Mouse (Mus musculus) induced T-regulatory cell, adult 2 months (primary cell): Measurements from ENCODE around the gene Hsd17b10.

Experiments
- DNase-seq: peaks from one replicate; pipeline ENCODE4 v3.0.0-alpha.2; 2012; ENCODE audit warnings: low read depth

Hsd17b10 gene

GRCm38 (mm10) chrX:152001737-152002710 lies at the start of gene Hsd17b10:
TSS of gene Hsd17b10 (plus strand) at chrX:152001845.
- peak; percentile 84 for DNase-seq

GRCm38 (mm10) chrX:151999006-151999710 lies 2.5 kb upstream of the Hsd17b10 start:
- no peak for DNase-seq

DNA sequence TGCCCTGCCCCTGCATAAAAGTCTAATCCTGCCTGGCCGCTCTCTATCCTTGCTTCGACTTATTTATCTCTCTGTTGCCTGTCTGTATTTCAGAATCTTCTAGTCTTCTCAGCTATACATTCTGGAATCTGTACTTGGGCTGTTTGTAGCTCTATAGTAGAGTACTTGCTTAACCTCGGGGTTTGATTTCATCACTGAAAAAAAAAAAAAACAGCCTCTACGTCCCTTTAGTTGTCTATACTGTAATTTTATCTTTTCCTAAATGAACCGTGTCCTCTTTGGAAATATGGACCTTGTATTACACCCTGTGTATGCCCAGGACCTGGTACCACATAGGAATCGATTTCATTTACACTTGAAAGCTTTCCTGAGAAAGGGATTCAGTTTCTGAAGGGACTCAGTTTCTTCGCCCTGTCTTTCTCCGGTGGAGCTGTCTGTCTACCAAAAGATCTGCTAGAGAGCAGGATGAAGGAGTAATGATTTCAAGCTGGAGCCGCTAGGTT lies 412 bp upstream of the Hsd17b10 start:
- DNase-seq: no peak

DNA sequence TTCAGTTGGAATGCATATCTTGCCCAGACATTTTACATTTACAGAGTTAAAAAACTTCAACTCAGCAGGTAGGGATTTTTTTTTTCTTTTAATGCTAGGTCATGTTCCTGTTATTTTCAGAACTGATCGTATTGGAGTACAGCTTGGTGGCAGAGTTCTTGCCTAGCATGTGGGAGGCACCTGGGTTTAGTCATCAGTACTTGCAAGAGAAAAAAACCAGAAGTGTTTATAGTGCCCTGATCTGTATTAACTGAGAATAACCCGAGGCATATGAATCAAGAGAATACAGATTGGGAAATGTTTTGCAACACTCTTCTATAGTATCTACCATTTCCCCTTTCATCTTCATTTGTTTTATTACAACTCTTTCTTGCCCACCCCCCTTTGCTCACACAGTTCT lies 1.2 kb downstream of the Hsd17b10 start:
- DNase-seq: no peak

- DNase-seq: no peak
Observed at GRCm38 (mm10) chrX:152007863-152008262, 6.2 kb downstream of the Hsd17b10 start.

DNA sequence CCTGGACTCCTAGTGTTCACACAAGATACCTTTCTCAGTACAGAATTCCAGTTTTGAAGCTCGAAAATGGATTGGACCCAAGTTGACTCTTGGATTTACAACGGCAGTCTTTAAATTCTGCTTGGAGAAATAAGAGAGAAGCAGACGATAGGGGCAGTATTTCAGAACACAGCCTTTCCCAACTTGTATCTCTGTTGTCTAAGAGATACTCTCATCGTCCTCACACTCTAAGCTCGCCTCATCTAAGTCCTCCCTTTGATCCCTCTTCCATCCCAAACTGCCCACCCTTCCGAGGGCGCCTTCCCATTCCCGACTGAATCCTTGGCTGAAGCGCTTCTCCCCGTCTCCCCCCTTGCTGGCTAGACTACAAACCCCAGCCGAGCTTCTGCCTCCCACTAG lies 14.1 kb downstream of the Hsd17b10 start:
- DNase-seq: no peak

GRCm38 (mm10) chrX:152016151-152017145 lies 14.8 kb downstream of the Hsd17b10 start, which contains the start of the genes Ribc1 and Smc1a:
TSS of gene Ribc1 (minus strand) at chrX:152016295.
TSS of gene Smc1a (plus strand) at chrX:152016428.
- DNase-seq: peak; percentile 96

- no peak for DNase-seq
Observed at GRCm38 (mm10) chrX:152017186-152017585, 15.5 kb downstream of the Hsd17b10 start.

- DNase-seq: no peak
Observed at GRCm38 (mm10) chrX:152019294-152019693, 17.6 kb downstream of the Hsd17b10 start.

DNA sequence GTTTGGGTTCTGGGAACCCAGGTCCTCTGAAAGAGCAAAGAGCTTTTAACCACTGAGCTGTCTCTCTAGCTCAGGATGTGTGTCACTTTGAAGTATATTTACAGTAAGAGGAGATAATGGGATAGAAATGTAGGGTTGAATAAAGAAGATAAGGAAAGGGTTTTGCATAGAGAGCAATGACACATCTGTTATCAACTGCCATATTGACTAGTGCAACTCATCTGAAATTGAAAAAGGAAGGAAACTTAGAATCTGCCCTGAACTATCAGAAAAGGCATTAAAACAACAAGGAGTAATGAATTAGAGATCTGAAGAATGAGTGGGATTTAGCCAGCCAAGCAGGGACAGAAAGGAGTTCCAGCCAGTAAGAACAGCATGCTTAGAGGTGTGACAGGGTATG lies 38.2 kb downstream of the Hsd17b10 start:
- DNase-seq: no peak

- no peak for DNase-seq
Observed at GRCm38 (mm10) chrX:152047230-152047629, 45.6 kb downstream of the Hsd17b10 start.

DNA sequence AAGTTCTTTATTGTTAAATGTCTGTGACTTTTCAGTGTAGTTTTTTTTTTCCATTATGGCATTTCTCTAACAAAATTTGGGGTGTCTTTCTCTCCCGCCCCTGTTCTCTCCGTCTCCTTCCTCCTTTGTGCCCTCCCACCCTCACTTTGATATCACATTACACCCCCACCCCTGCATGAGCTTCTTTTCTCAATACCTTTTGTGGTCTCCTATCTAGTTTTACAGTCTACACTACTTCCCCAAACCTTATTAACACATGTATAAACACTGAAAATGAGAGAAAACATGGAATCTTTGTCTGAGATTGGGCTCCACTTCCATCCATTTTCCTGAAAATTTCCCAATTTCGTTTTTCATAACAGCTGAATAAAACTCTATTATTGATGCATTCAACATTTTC lies 50.9 kb downstream of the Hsd17b10 start:
- no peak for DNase-seq
